In the genomic region with DNA sequence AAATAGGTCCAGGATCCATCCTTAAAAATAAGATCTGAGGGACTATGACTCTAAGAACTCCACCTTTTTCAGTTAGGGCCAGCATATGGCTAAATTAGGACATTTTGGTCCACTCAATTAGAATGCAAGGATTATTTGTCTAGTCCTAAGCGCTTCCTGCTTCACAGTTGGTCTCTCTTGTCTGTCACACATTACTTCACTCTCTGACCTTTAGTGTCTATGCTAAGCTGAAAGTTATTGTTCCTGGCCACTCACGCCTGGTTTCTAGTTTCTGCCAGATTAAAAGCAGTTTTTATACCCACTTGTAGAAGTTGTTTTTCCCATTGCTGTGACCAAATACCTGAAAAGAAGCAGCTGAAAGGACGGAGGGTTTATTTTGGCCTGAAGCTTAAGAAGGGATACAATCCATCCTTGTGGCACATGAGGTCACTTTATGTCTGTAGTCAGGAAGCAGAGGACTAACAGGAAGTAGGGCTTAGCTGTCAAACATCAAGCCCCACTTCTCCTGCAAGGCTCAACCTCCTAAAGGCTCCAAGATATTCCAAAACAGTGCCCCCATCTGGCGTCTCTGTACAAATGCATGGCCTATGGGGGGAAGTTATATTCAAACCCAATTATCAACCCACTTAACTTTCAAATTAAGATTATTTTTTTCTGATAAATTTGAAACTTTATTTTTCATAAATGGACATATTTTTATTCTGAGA, we compare ENCODE assay signal across 11 mouse cellular contexts.
A peak's percentile ranks its signal among the peaks of the same experiment; 100 is the strongest.
DNase-seq lines count a peak whose midpoint lies in the region; ATAC-seq and TF ChIP-seq lines count a peak whose summit lies in the region.
"Had no signal": no experiment of that assay in that cellular context is flagged by ENCODE, and none has a peak within 500 bp of the region (broad histone marks: within the 10 kb centered on the region; RNA-seq: fewer than 3 reads in every experiment).

No protein-coding gene starts in this region.

- H3K27ac ChIP-seq in intestine, postnatal 0 days (ENCODE audit: low read depth, low read length) = no peak overlapping the region
- no peak overlapping the region for H3K27ac ChIP-seq in intestine, embryonic 16.5 days (ENCODE audit: low read length)
- H3K27ac ChIP-seq in forebrain, embryonic 13.5 days = no peak overlapping the region
- H3K27ac ChIP-seq: heart, embryonic 15.5 days; stomach, embryonic 15.5 days had no signal

- no peaks in the 10 kb centered on the region for H3K4me1 ChIP-seq in intestine, postnatal 0 days (replicated peaks; ENCODE audit: control insufficient read depth, insufficient read depth, low read length)
- H3K4me1 ChIP-seq in intestine, embryonic 16.5 days (ENCODE audit: control insufficient read depth, insufficient read depth, low read length) = peaks cover 8% of the 10 kb centered on the region; the same call in 1 of the 2 replicates
- H3K4me1 ChIP-seq in forebrain, embryonic 13.5 days = no peaks in the 10 kb centered on the region

- no peak overlapping the region for H3K4me3 ChIP-seq in intestine, postnatal 0 days (ENCODE audit: low read depth, low read length)
- no peak overlapping the region for H3K4me3 ChIP-seq in intestine, embryonic 16.5 days (ENCODE audit: low read length)
- H3K4me3 ChIP-seq in forebrain, embryonic 13.5 days = no peak overlapping the region
- H3K4me3 ChIP-seq: heart, embryonic 15.5 days; stomach, embryonic 15.5 days had no signal

- no peaks in the 10 kb centered on the region for H3K36me3 ChIP-seq in intestine, postnatal 0 days (ENCODE audit: control insufficient read depth, insufficient read depth)
- H3K36me3 ChIP-seq in intestine, embryonic 16.5 days (ENCODE audit: control insufficient read depth, insufficient read depth, low read length) = no peaks in the 10 kb centered on the region
- H3K36me3 ChIP-seq in forebrain, embryonic 13.5 days (ENCODE audit: poor library complexity, severe bottlenecking) = no peaks in the 10 kb centered on the region
- H3K36me3 ChIP-seq: heart, embryonic 15.5 days; stomach, embryonic 15.5 days had no signal

- no peaks in the 10 kb centered on the region for H3K27me3 ChIP-seq in intestine, postnatal 0 days (replicated peaks; ENCODE audit: control insufficient read depth, insufficient read depth, low read length)
- H3K27me3 ChIP-seq in intestine, embryonic 16.5 days (replicated peaks; ENCODE audit: control insufficient read depth, insufficient read depth, low read length) = no peaks in the 10 kb centered on the region
- no peaks in the 10 kb centered on the region for H3K27me3 ChIP-seq in forebrain, embryonic 13.5 days
- H3K27me3 ChIP-seq: heart, embryonic 15.5 days; stomach, embryonic 15.5 days had no signal

- no peak overlapping the region for H3K4me2 ChIP-seq in intestine, postnatal 0 days (replicated peaks; ENCODE audit: low read depth)
- H3K4me2 ChIP-seq in intestine, embryonic 16.5 days (ENCODE audit: low read depth, low read length) = no peak overlapping the region
- H3K4me2 ChIP-seq in forebrain, embryonic 13.5 days = no peak overlapping the region
- H3K4me2 ChIP-seq: heart, embryonic 15.5 days; stomach, embryonic 15.5 days had no signal

- no peak for ATAC-seq in intestine, postnatal 0 days
- no peak for ATAC-seq in intestine, embryonic 16.5 days
- ATAC-seq in hematopoietic stem cell, adult 5-6 weeks (replicated peaks in 1 of 2; ENCODE audit: insufficient read depth in 1 of 2, low FRiP score in 2 of 2, low TSS enrichment in 1 of 2, low read depth in 1 of 2, poor library complexity in 2 of 2, severe bottlenecking in 2 of 2) = 0 out of 4 replicates have a peak, but pooled peaks have one; percentile 21 to 22
- no peak for ATAC-seq in forebrain, embryonic 13.5 days

- peak; percentile 12 for DNase-seq in thymus, postnatal 0 days (ENCODE audit: low spot score)
- no peak for DNase-seq in thymus, postnatal 36 days
- no peak for DNase-seq in cerebellum, adult 9-10 months
- DNase-seq in urinary bladder, adult 18-20 months (ENCODE audit: low spot score in 2 of 2) = no peak
- DNase-seq: liver had no signal

- 74% methylated on average over 4 of the region's 4 CpGs for WGBS in intestine, postnatal 0 days
- 64% methylated on average over 4 of the region's 4 CpGs for WGBS in intestine, embryonic 16.5 days
- WGBS in forebrain, embryonic 13.5 days = 58% methylated on average over 4 of the region's 4 CpGs

- peak; percentile 49 for TF ChIP-seq CTCF in intestine, postnatal 0 days (IDR thresholded peaks at IDR 0.05; ENCODE audit: low read depth)

- H3K9ac ChIP-seq in intestine, postnatal 0 days (ENCODE audit: low read depth, low read length) = no peak overlapping the region
- H3K9ac ChIP-seq in intestine, embryonic 16.5 days (ENCODE audit: low read depth, low read length) = no peak overlapping the region
- no peak overlapping the region for H3K9ac ChIP-seq in forebrain, embryonic 13.5 days
- H3K9ac ChIP-seq: heart, embryonic 15.5 days; stomach, embryonic 15.5 days had no signal

- H3K9me3 ChIP-seq in intestine, postnatal 0 days (ENCODE audit: control insufficient read depth) = no peaks in the 10 kb centered on the region
- H3K9me3 ChIP-seq in intestine, embryonic 16.5 days (ENCODE audit: control insufficient read depth, low read length) = no peaks in the 10 kb centered on the region
- no peaks in the 10 kb centered on the region for H3K9me3 ChIP-seq in forebrain, embryonic 13.5 days (replicated peaks)
- H3K9me3 ChIP-seq: heart, embryonic 15.5 days; stomach, embryonic 15.5 days had no signal

Comparison
In these comparisons a context has a peak if more than half of its experiments do, and no peak if none do; other contexts are left out.
1. ATAC-seq: peak in hematopoietic stem cell, adult 5-6 weeks (2 of 2); none in intestine, postnatal 0 days (single experiment), intestine, embryonic 16.5 days (single experiment) and forebrain, embryonic 13.5 days (single experiment).